Mouse (Mus musculus) stomach, embryonic 15.5 days (tissue): Measurements from ENCODE around the gene Sorbs2. TPM values are rescaled to one million over a fixed set of nuclear protein-coding genes. Genes with fewer than 3 reads are reported as not detected.

Experiments
- ATAC-seq: fragments of 200-750 bp; cut with Nextera tagmentation; 2 replicates; pipeline ENCODE4 v1.8.0; 2017; ENCODE audit warnings: low read depth, moderate number of reproducible peaks, moderate TSS enrichment; ENCODE audit not compliant: insufficient read depth, low FRiP score
- H3K27ac ChIP-seq: fragments of 300-500 bp; sonication (generic); 2 replicates; pipeline ENCODE4 v1.5.1; 2015; ENCODE audit warnings: mild to moderate bottlenecking, inconsistent platforms
- H3K27me3 ChIP-seq: fragments of 300-500 bp; sonication (generic); replicated peaks from 2 replicates; pipeline ENCODE4 v1.6.1; 2015; ENCODE audit warnings: inconsistent platforms
- H3K36me3 ChIP-seq: fragments of 300-500 bp; sonication (generic); 2 replicates; pipeline ENCODE4 v1.6.1; 2015; ENCODE audit warnings: inconsistent platforms
- H3K4me1 ChIP-seq: fragments of 300-500 bp; sonication (generic); 2 replicates; pipeline ENCODE4 v1.6.1; 2015; ENCODE audit warnings: inconsistent platforms
- H3K4me2 ChIP-seq: fragments of 300-500 bp; sonication (generic); 2 replicates; pipeline ENCODE4 v1.6.1; 2015; ENCODE audit warnings: mild to moderate bottlenecking, inconsistent platforms
- H3K4me3 ChIP-seq: fragments of 300-500 bp; sonication (generic); replicated peaks from 2 replicates; pipeline ENCODE4 v1.5.1; 2015; ENCODE audit warnings: inconsistent platforms
- H3K9ac ChIP-seq: fragments of 300-500 bp; sonication (generic); 2 replicates; pipeline ENCODE4 v1.6.1; 2015; ENCODE audit warnings: inconsistent platforms
- H3K9me3 ChIP-seq: fragments of 300-500 bp; sonication (generic); 2 replicates; pipeline ENCODE4 v1.6.1; 2016; ENCODE audit warnings: inconsistent platforms
- WGBS: fragments of 180-500 bp; shearing (Covaris S2); methylation state at CpG from one replicate; pipeline ENCODE4 v1.1.7; 2015; 5-methylcytosine and 5-hydroxymethylcytosine counted together
- polyA plus RNA-seq: library from polyadenylated mRNA; unstranded; fragments of >200 nt; fragmentation: Nextera tagmentation; extraction: Ambion mirVana; gene quantifications from 2 replicates; pipeline ENCODE4 v1.2.1, GENCODE M21; 2015

Gene Sorbs2
- polyA plus RNA-seq, 1 experiment from 2014 or later, result 25.9 TPM

GRCm38 (mm10) chr8:45661605-45662004 lies 154.0 kb downstream of the Sorbs2 start:
- H3K27ac ChIP-seq, result no peak overlapping the region
- no peaks in the 10 kb centered on the region for H3K9me3 ChIP-seq
- H3K4me2 ChIP-seq, result no peak overlapping the region
- no peak for ATAC-seq
- H3K4me1 ChIP-seq, result peaks cover 7% of the 10 kb centered on the region; the same call in 1 of the 2 replicates
- no peaks in the 10 kb centered on the region for H3K27me3 ChIP-seq
- H3K4me3 ChIP-seq, result no peak overlapping the region
- H3K9ac ChIP-seq, result no peak overlapping the region
- WGBS, result 25% methylated on average over 4 of the region's 4 CpGs
- no peaks in the 10 kb centered on the region for H3K36me3 ChIP-seq

- WGBS, result 88% methylated on average over 7 of the region's 7 CpGs
Observed at GRCm38 (mm10) chr8:45666221-45666620, 158.6 kb downstream of the Sorbs2 start.

GRCm38 (mm10) chr8:45673149-45673548 lies 165.6 kb downstream of the Sorbs2 start:
- Histone ChIP-seq H3K4me1 (no peaks in the 10 kb centered on the region), H3K27ac (no peak overlapping the region), H3K4me2 (no peak overlapping the region), H3K27me3 (no peaks in the 10 kb centered on the region), H3K9ac (no peak overlapping the region), H3K9me3 (no peaks in the 10 kb centered on the region), H3K36me3 (no peaks in the 10 kb centered on the region), H3K4me3 (no peak overlapping the region)
- WGBS, result 81% methylated on average over 4 of the region's 4 CpGs
- no peak for ATAC-seq

More at GRCm38 (mm10) chr8:45666221-45666620, 158.6 kb downstream of the Sorbs2 start:
- H3K27me3 ChIP-seq, result no peaks in the 10 kb centered on the region
- H3K27ac ChIP-seq, result no peak overlapping the region
- ATAC-seq, result no peak
- H3K9ac ChIP-seq, result no peak overlapping the region
- 0 out of 2 replicates have a peak, but pooled peaks cover under 1% of the 10 kb centered on the region for H3K4me1 ChIP-seq
- no peak overlapping the region for H3K4me2 ChIP-seq
- no peaks in the 10 kb centered on the region for H3K36me3 ChIP-seq
- H3K4me3 ChIP-seq, result no peak overlapping the region
- no peaks in the 10 kb centered on the region for H3K9me3 ChIP-seq

GRCm38 (mm10) chr8:45675821-45676279 lies 168.3 kb downstream of the Sorbs2 start:
- ATAC-seq, result no peak
- Histone ChIP-seq H3K36me3 (no peaks in the 10 kb centered on the region), H3K27ac (no peak overlapping the region), H3K4me3 (no peak overlapping the region), H3K4me1 (no peaks in the 10 kb centered on the region), H3K27me3 (no peaks in the 10 kb centered on the region), H3K9ac (no peak overlapping the region), H3K9me3 (no peaks in the 10 kb centered on the region), H3K4me2 (no peak overlapping the region)
- WGBS, result 74% methylated on average over 6 of the region's 6 CpGs

GRCm38 (mm10) chr8:45677114-45677853 lies 169.7 kb downstream of the Sorbs2 start:
- no peaks in the 10 kb centered on the region for H3K36me3 ChIP-seq
- H3K27ac ChIP-seq, result no peak overlapping the region
- H3K27me3 ChIP-seq, result no peaks in the 10 kb centered on the region
- H3K9me3 ChIP-seq, result no peaks in the 10 kb centered on the region
- H3K9ac ChIP-seq, result no peak overlapping the region
- 72% methylated on average over 10 of the region's 10 CpGs for WGBS
- no peak for ATAC-seq
- no peaks in the 10 kb centered on the region for H3K4me1 ChIP-seq
- H3K4me3 ChIP-seq, result no peak overlapping the region
- H3K4me2 ChIP-seq, result no peak overlapping the region

- no peaks in the 10 kb centered on the region for H3K27me3 ChIP-seq
- 92% methylated on average over 3 of the region's 3 CpGs for WGBS
- ATAC-seq, result no peak
- no peaks in the 10 kb centered on the region for H3K4me1 ChIP-seq
- no peaks in the 10 kb centered on the region for H3K9me3 ChIP-seq
- H3K36me3 ChIP-seq, result no peaks in the 10 kb centered on the region
- no peak overlapping the region for H3K9ac ChIP-seq
- no peak overlapping the region for H3K4me3 ChIP-seq
- H3K27ac ChIP-seq, result no peak overlapping the region
- H3K4me2 ChIP-seq, result no peak overlapping the region
Observed at GRCm38 (mm10) chr8:45677854-45678241, 170.3 kb downstream of the Sorbs2 start.

- H3K36me3 ChIP-seq, result no peaks in the 10 kb centered on the region
- no peak overlapping the region for H3K27ac ChIP-seq
- H3K9ac ChIP-seq, result no peak overlapping the region
- 70% methylated on average over 3 of the region's 3 CpGs for WGBS
- no peaks in the 10 kb centered on the region for H3K9me3 ChIP-seq
- no peaks in the 10 kb centered on the region for H3K27me3 ChIP-seq
- no peaks in the 10 kb centered on the region; the same call in 1 of the 2 replicates for H3K4me1 ChIP-seq
- H3K4me2 ChIP-seq, result no peak overlapping the region
- no peak overlapping the region for H3K4me3 ChIP-seq
- no peak for ATAC-seq
Observed at GRCm38 (mm10) chr8:45681171-45681570, 173.6 kb downstream of the Sorbs2 start.

GRCm38 (mm10) chr8:45682845-45683383 lies 175.3 kb downstream of the Sorbs2 start:
- H3K9me3 ChIP-seq, result no peaks in the 10 kb centered on the region
- H3K27me3 ChIP-seq, result no peaks in the 10 kb centered on the region
- ATAC-seq, result no peak
- H3K4me1 ChIP-seq, result peaks cover 7% of the 10 kb centered on the region
- no peak overlapping the region for H3K4me2 ChIP-seq
- no peak overlapping the region for H3K4me3 ChIP-seq
- no peak overlapping the region for H3K9ac ChIP-seq
- H3K27ac ChIP-seq, result no peak overlapping the region
- no peaks in the 10 kb centered on the region for H3K36me3 ChIP-seq
- WGBS, result 57% methylated on average over 8 of the region's 8 CpGs

- Histone ChIP-seq H3K9me3 (no peaks in the 10 kb centered on the region), H3K4me3 (no peak overlapping the region), H3K9ac (no peak overlapping the region), H3K27me3 (no peaks in the 10 kb centered on the region), H3K4me2 (no peak overlapping the region), H3K27ac (no peak overlapping the region), H3K4me1 (peaks cover 8% of the 10 kb centered on the region), H3K36me3 (no peaks in the 10 kb centered on the region)
- no peak for ATAC-seq
- 56% methylated on average over 12 of the region's 12 CpGs for WGBS
Observed at GRCm38 (mm10) chr8:45687942-45688695, 180.5 kb downstream of the Sorbs2 start.

- no peak for ATAC-seq
- H3K4me3 ChIP-seq, result no peak overlapping the region
- no peak overlapping the region for H3K9ac ChIP-seq
- no peak overlapping the region; the same call in 1 of the 2 replicates for H3K27ac ChIP-seq
- no peak overlapping the region for H3K4me2 ChIP-seq
- peaks cover 8% of the 10 kb centered on the region for H3K4me1 ChIP-seq
- H3K27me3 ChIP-seq, result no peaks in the 10 kb centered on the region
- no peaks in the 10 kb centered on the region for H3K36me3 ChIP-seq
- H3K9me3 ChIP-seq, result no peaks in the 10 kb centered on the region
- WGBS, result 41% methylated on average over 2 of the region's 2 CpGs
Observed at GRCm38 (mm10) chr8:45689611-45690207, 182.1 kb downstream of the Sorbs2 start.

- H3K4me3 ChIP-seq, result no peak overlapping the region
- H3K27ac ChIP-seq, result no peak overlapping the region
- H3K9ac ChIP-seq, result no peak overlapping the region
- H3K9me3 ChIP-seq, result no peaks in the 10 kb centered on the region
- 81% methylated on average over 5 of the region's 5 CpGs for WGBS
- H3K36me3 ChIP-seq, result no peaks in the 10 kb centered on the region
- H3K4me1 ChIP-seq, result no peaks in the 10 kb centered on the region
- no peak overlapping the region for H3K4me2 ChIP-seq
- no peak for ATAC-seq
- H3K27me3 ChIP-seq, result no peaks in the 10 kb centered on the region
Observed at GRCm38 (mm10) chr8:45700100-45700499, 192.5 kb downstream of the Sorbs2 start.

GRCm38 (mm10) chr8:45703700-45704101 lies 196.1 kb downstream of the Sorbs2 start:
- H3K9ac ChIP-seq, result no peak overlapping the region
- no peaks in the 10 kb centered on the region for H3K4me1 ChIP-seq
- H3K9me3 ChIP-seq, result no peaks in the 10 kb centered on the region
- no peaks in the 10 kb centered on the region for H3K27me3 ChIP-seq
- WGBS, result 71% methylated on average over 4 of the region's 4 CpGs
- no peak overlapping the region for H3K27ac ChIP-seq
- H3K4me2 ChIP-seq, result no peak overlapping the region
- H3K36me3 ChIP-seq, result no peaks in the 10 kb centered on the region
- ATAC-seq, result no peak
- no peak overlapping the region for H3K4me3 ChIP-seq
